In the genomic region with DNA sequence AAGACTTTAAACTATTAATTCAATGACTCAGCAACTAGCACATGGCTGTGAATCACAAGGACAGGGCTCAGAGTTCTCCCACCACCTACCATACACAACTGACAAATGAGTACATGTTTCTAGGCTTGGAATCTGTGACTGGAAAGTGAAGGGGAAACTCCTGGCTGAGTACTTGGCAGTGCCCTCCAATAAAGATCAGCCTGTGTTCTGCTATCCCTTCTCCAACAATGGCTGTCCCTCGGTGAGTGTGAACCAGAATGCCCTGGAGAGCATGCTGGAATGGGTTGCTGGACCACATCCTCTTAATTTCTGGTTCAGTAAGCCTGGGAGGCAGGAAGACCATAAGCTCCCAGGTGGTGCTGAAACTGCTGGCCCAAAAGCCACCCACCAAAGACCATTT, we compare ENCODE assay signal across 14 mouse cellular contexts.
DNase-seq lines count a peak whose midpoint lies in the region; ATAC-seq and TF ChIP-seq lines count a peak whose summit lies in the region.
"Had no signal": no experiment of that assay in that cellular context is flagged by ENCODE, and none has a peak within 500 bp of the region (broad histone marks: within the 10 kb centered on the region; RNA-seq: fewer than 3 reads in every experiment).

No protein-coding gene starts in this region.

- intact Hi-C loops in heart, postnatal 25 days (cut with DNase I) = loop anchor here (2.0 to 5.0 kb wide), 3 partner anchors 77 to 182 kb away; no protein-coding TSS in a partner anchor

- peaks cover 72% of the 10 kb centered on the region for H3K79me2 ChIP-seq in myocyte (ENCODE audit: control insufficient read depth, insufficient read depth)

- no peak overlapping the region for H3K4me2 ChIP-seq in kidney, embryonic 16.5 days (replicated peaks; ENCODE audit: low read depth, low read length)
- no peak overlapping the region for H3K4me2 ChIP-seq in kidney, embryonic 14.5 days (replicated peaks; ENCODE audit: low read depth, low read length)
- peak overlapping the region; percentile 71 for H3K4me2 ChIP-seq in myocyte (ENCODE audit: low read depth)
- H3K4me2 ChIP-seq: kidney, embryonic 15.5 days; limb, embryonic 15.5 days; midbrain, embryonic 15.5 days; neural tube, embryonic 12.5 days had no signal

- no peak for ATAC-seq in kidney, embryonic 16.5 days (ENCODE audit: low FRiP score, low TSS enrichment)
- no peak for ATAC-seq in kidney, embryonic 14.5 days (ENCODE audit: low FRiP score, low TSS enrichment)
- no peak for ATAC-seq in G1E (ENCODE audit: extremely low read depth, insufficient number of reproducible peaks, low FRiP score, poor library complexity, severe bottlenecking)
- ATAC-seq: activated CD4-positive, CD25-positive, alpha-beta regulatory T cell, adult 4 months; forebrain, postnatal 0 days; midbrain, embryonic 15.5 days had no signal

- 23% methylated on average over 1 of the region's 1 CpGs for WGBS in kidney, embryonic 16.5 days
- 21% methylated on average over 1 of the region's 1 CpGs for WGBS in kidney, embryonic 14.5 days

- H3ac ChIP-seq in myocyte (ENCODE audit: control insufficient read depth, insufficient read length) = no peak overlapping the region

- no peaks in the 10 kb centered on the region for H3K27me3 ChIP-seq in kidney, embryonic 16.5 days (ENCODE audit: insufficient read depth, low read length)
- no peaks in the 10 kb centered on the region for H3K27me3 ChIP-seq in kidney, embryonic 14.5 days (ENCODE audit: control insufficient read depth, insufficient read depth, low read length)
- H3K27me3 ChIP-seq in G1E (ENCODE audit: insufficient read depth, low read length) = no peaks in the 10 kb centered on the region
- H3K27me3 ChIP-seq in myocyte (ENCODE audit: control insufficient read depth, insufficient read depth, insufficient read length) = no peaks in the 10 kb centered on the region
- H3K27me3 ChIP-seq: kidney, embryonic 15.5 days; limb, embryonic 15.5 days; midbrain, embryonic 15.5 days; neural tube, embryonic 12.5 days had no signal

- H3K4me3 ChIP-seq in kidney, embryonic 16.5 days (ENCODE audit: low read length) = no peak overlapping the region
- no peak overlapping the region for H3K4me3 ChIP-seq in kidney, embryonic 14.5 days (ENCODE audit: low read length)
- peak overlapping the region; percentile 33; the same call in 1 of the 2 replicates for H3K4me3 ChIP-seq in G1E (ENCODE audit: low read depth, low read length)
- no peak overlapping the region for H3K4me3 ChIP-seq in myocyte
- H3K4me3 ChIP-seq: kidney, embryonic 15.5 days; limb, embryonic 15.5 days; midbrain, embryonic 15.5 days; neural tube, embryonic 12.5 days had no signal

- no peak for TF ChIP-seq CTCF in G1E (IDR thresholded peaks at IDR 0.05; ENCODE audit: low read depth, low read length)

- H3K4me1 ChIP-seq in kidney, embryonic 16.5 days (ENCODE audit: insufficient read depth, low read length) = peaks cover 47% of the 10 kb centered on the region
- H3K4me1 ChIP-seq in kidney, embryonic 14.5 days (ENCODE audit: control insufficient read depth, insufficient read depth, low read length) = peaks cover 18% of the 10 kb centered on the region
- peaks cover 62% of the 10 kb centered on the region for H3K4me1 ChIP-seq in G1E (ENCODE audit: insufficient read depth, low read depth, low read length)

- no peaks in the 10 kb centered on the region for H3K9me3 ChIP-seq in kidney, embryonic 16.5 days (ENCODE audit: low read length)
- no peaks in the 10 kb centered on the region for H3K9me3 ChIP-seq in kidney, embryonic 14.5 days (ENCODE audit: control insufficient read depth, low read length)
- H3K9me3 ChIP-seq in G1E (replicated peaks) = no peaks in the 10 kb centered on the region
- H3K9me3 ChIP-seq: kidney, embryonic 15.5 days; limb, embryonic 15.5 days; midbrain, embryonic 15.5 days; neural tube, embryonic 12.5 days had no signal

- no peaks in the 10 kb centered on the region for H3K36me3 ChIP-seq in kidney, embryonic 16.5 days (ENCODE audit: insufficient read depth, low read length)
- no peaks in the 10 kb centered on the region for H3K36me3 ChIP-seq in kidney, embryonic 14.5 days (ENCODE audit: control insufficient read depth, insufficient read depth, low read length)
- H3K36me3 ChIP-seq in G1E (replicated peaks) = no peaks in the 10 kb centered on the region
- no peaks in the 10 kb centered on the region for H3K36me3 ChIP-seq in myocyte (ENCODE audit: control insufficient read depth, insufficient read depth)
- H3K36me3 ChIP-seq: kidney, embryonic 15.5 days; limb, embryonic 15.5 days; midbrain, embryonic 15.5 days; neural tube, embryonic 12.5 days had no signal

- peak; percentile 89 for DNase-seq in heart, adult 11 months
- DNase-seq in heart, postnatal 25 days (ENCODE audit: low spot score) = no peak
- no peak for DNase-seq in G1E (ENCODE audit: low spot score)
- DNase-seq in layer of hippocampus, adult 9-10 months (ENCODE audit: low spot score) = no peak
- DNase-seq: forebrain, postnatal 0 days; lung, adult 2 months had no signal

- no peak overlapping the region for H3K9ac ChIP-seq in kidney, embryonic 16.5 days (replicated peaks; ENCODE audit: low read length)
- no peak overlapping the region for H3K9ac ChIP-seq in kidney, embryonic 14.5 days (ENCODE audit: low read depth, low read length)
- H3K9ac ChIP-seq: forebrain, postnatal 0 days; kidney, embryonic 15.5 days; limb, embryonic 15.5 days; midbrain, embryonic 15.5 days; neural tube, embryonic 12.5 days had no signal

- no peak for TF ChIP-seq POLR2A in myocyte (IDR thresholded peaks at IDR 0.05; ENCODE audit: insufficient read length, low read depth)

- peak overlapping the region; percentile 30; the same call in 1 of the 2 replicates for H3K27ac ChIP-seq in kidney, embryonic 16.5 days (ENCODE audit: low read length)
- H3K27ac ChIP-seq in kidney, embryonic 14.5 days (ENCODE audit: low read depth, low read length) = no peak overlapping the region
- H3K27ac ChIP-seq: limb, embryonic 15.5 days; midbrain, embryonic 15.5 days; neural tube, embryonic 12.5 days had no signal

TF ChIP-seq in myocyte, 11 proteins besides CTCF, POLR2A, EP300 and RAD21:
- TF ChIP-seq CEBPB (IDR thresholded peaks at IDR 0.05; ENCODE audit: insufficient read depth, poor library complexity, severe bottlenecking) (no peak), SRF (IDR thresholded peaks at IDR 0.05; ENCODE audit: control insufficient read depth, insufficient read length, low read depth) (no peak), MAX (IDR thresholded peaks at IDR 0.05; ENCODE audit: low read depth) (no peak), USF1 (IDR thresholded peaks at IDR 0.05; ENCODE audit: low read depth) (no peak), TCF3 (IDR thresholded peaks at IDR 0.05; ENCODE audit: insufficient read length, low read depth) (no peak), E2F4 (IDR thresholded peaks at IDR 0.05; ENCODE audit: insufficient read depth) (no peak), MYOD1 (IDR thresholded peaks at IDR 0.05; ENCODE audit: control insufficient read depth in 1 of 3, insufficient read length in 2 of 3, low read depth in 2 of 3) (no peak), TCF12 (IDR thresholded peaks at IDR 0.05; ENCODE audit: insufficient read depth, poor library complexity, severe bottlenecking) (no peak), REST (IDR thresholded peaks at IDR 0.05; ENCODE audit: insufficient read depth, insufficient read length) (no peak), POLR2AphosphoS2 (IDR thresholded peaks at IDR 0.05; ENCODE audit: insufficient read length, low read depth) (no peak), MYOG (IDR thresholded peaks at IDR 0.05; ENCODE audit: control insufficient read depth in 1 of 3, insufficient read depth in 1 of 3, insufficient read length in 2 of 3, low read depth in 2 of 3) (no peak)
